Comparison of ENCODE assay signal across 8 mouse cellular contexts in the genomic region with DNA sequence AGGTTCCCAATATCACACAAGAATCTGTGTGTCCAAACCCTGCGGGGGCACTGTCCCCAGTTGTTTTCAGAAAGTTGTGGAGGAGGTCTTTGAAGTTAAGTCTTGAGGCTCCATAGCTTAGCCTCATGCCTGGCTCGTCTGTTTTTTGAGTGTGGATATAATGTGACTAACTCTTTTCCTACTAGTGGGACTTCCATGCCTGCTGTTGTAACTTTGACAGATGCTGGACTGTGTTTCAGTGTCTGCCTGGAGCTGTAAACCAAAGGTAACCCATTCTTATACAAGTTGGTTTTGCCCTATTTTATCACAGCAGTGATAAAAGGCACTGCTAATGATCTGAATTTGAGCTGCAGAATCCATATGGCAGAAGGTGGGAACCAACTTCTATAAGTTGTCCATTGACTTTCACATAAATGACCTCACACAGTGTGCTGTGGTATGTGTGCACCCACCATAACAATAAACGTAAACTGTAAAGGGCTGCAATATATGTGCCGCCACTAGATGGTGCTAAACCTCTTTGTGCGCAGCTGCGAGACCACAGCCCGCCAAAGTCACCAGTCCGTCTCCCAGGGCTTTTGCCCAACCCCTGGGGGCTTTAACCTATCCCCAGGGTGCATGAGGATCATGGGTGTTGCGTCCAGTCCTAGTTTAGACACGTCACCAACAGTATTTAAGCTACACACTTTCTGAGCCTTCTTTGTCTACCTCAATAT. TPM values are rescaled to one million over a fixed set of nuclear protein-coding genes. Genes with fewer than 3 reads are reported as not detected.
A peak's percentile ranks its signal among the peaks of the same experiment; 100 is the strongest.
DNase-seq lines count a peak whose midpoint lies in the region; ATAC-seq and TF ChIP-seq lines count a peak whose summit lies in the region.
"Not testable (repeated sequence)": the region's sequence is repeated elsewhere in the genome, so short reads cannot be mapped to it uniquely, and the experiment has no call there.

TSS of gene Gm8113 (plus strand) at position 703 of the 716 bp plus-strand sequence.

- H3K9me3 ChIP-seq in forebrain, embryonic 11.5 days (ENCODE audit: control insufficient read depth, low read length); heart, embryonic 14.5 days (ENCODE audit: control insufficient read depth, low read length): not testable (repeated sequence)

- ATAC-seq in forebrain, embryonic 11.5 days (replicated peaks; ENCODE audit: low FRiP score): peak; percentile 100
- ATAC-seq in heart, embryonic 14.5 days (ENCODE audit: insufficient number of reproducible peaks, insufficient read depth, low FRiP score, low read depth): peak; percentile 69; the same call in 1 of the 2 replicates
- ATAC-seq in monocyte, adult 5-6 weeks (replicated peaks; ENCODE audit: insufficient number of reproducible peaks, low FRiP score, low TSS enrichment, poor library complexity, severe bottlenecking): 0 out of 2 replicates have a peak, but pooled peaks have one; percentile 63

- H3K9ac ChIP-seq in forebrain, embryonic 11.5 days (ENCODE audit: low read length): peak within 1 kb of the TSS; percentile 63
- H3K9ac ChIP-seq in heart, embryonic 14.5 days (ENCODE audit: low read length): peak within 1 kb of the TSS; percentile 74
- peak within 1 kb of the TSS; percentile 32; the same call in 1 of the 2 replicates for H3K9ac ChIP-seq in liver, adult 2 months (ENCODE audit: low read depth, low read length)

- peak within 1 kb of the TSS; percentile 53 for H3ac ChIP-seq in C2C12 (ENCODE audit: control insufficient read depth, insufficient read length, low read depth)

- not testable (repeated sequence) for H3K4me1 ChIP-seq in brown adipose tissue, adult 24 weeks (ENCODE audit: control insufficient read depth, insufficient read depth, insufficient read length, low read length); forebrain, embryonic 11.5 days (replicated peaks; ENCODE audit: control insufficient read depth, insufficient read depth, low read length); heart, embryonic 14.5 days (ENCODE audit: control insufficient read depth in 2 of 2, insufficient read depth in 2 of 2, low read length in 2 of 2); liver, adult 2 months (ENCODE audit: control insufficient read depth, insufficient read depth, low read length)

- H3K36me3 ChIP-seq in C2C12 (ENCODE audit: control insufficient read depth, insufficient read depth); forebrain, embryonic 11.5 days (ENCODE audit: control insufficient read depth, insufficient read depth, low read length); heart, embryonic 14.5 days (ENCODE audit: control insufficient read depth, insufficient read depth, low read length); liver, adult 2 months (ENCODE audit: control insufficient read depth, insufficient read depth, low read length): not testable (repeated sequence)

- H3K79me2 ChIP-seq in C2C12 (ENCODE audit: control insufficient read depth, insufficient read depth); liver, adult 2 months (ENCODE audit: control insufficient read depth, insufficient read depth, low read length): not testable (repeated sequence)

- DNase-seq in forebrain, embryonic 11.5 days (ENCODE audit: low spot score): peak; percentile 91
- DNase-seq in kidney, postnatal 14 days: peak; percentile 66
- peak; percentile 38 for DNase-seq in liver, adult 2 months (ENCODE audit: extremely low read depth, low read depth, low spot score)
- DNase-seq in spleen, postnatal 4 days (ENCODE audit: low spot score in 2 of 2): peak; percentile 32 to 65

- WGBS in forebrain, embryonic 11.5 days: 7% methylated on average over 10 of the region's 10 CpGs
- 9% methylated on average over 10 of the region's 10 CpGs for WGBS in heart, embryonic 14.5 days
- 10% methylated on average over 10 of the region's 10 CpGs for WGBS in liver, adult 2 months

- peak; percentile 56 for TF ChIP-seq CTCF in C2C12 (IDR thresholded peaks at IDR 0.05; ENCODE audit: control insufficient read depth, insufficient read depth, insufficient read length)
- peak; percentile 79 for TF ChIP-seq CTCF in liver, adult 2 months (IDR thresholded peaks at IDR 0.05; ENCODE audit: low read depth, low read length)

- not testable (repeated sequence) for H3K79me3 ChIP-seq in C2C12 (ENCODE audit: low read depth)

- TF ChIP-seq POLR2A in liver, adult 2 months (IDR thresholded peaks at IDR 0.05; ENCODE audit: extremely low read depth, insufficient read depth, low read length): not testable (repeated sequence)

- H3K27ac ChIP-seq in brown adipose tissue, adult 24 weeks (replicated peaks; ENCODE audit: low read depth, low read length); liver, adult 2 months (replicated peaks; ENCODE audit: insufficient read depth, low read depth, low read length): not testable (repeated sequence)
- H3K27ac ChIP-seq in forebrain, embryonic 11.5 days (ENCODE audit: low read depth, low read length): peak within 1 kb of the TSS; percentile 89
- peak within 1 kb of the TSS; percentile 89 to 99 for H3K27ac ChIP-seq in heart, embryonic 14.5 days (replicated peaks in 1 of 2; ENCODE audit: control insufficient read depth in 1 of 2, insufficient read depth in 1 of 2, low read depth in 2 of 2, low read length in 2 of 2)

- not testable (repeated sequence) for H3K27me3 ChIP-seq in C2C12 (ENCODE audit: control insufficient read depth, insufficient read depth, insufficient read length); forebrain, embryonic 11.5 days (ENCODE audit: control insufficient read depth, insufficient read depth, low read length); heart, embryonic 14.5 days (ENCODE audit: control insufficient read depth, insufficient read depth, low read length); liver, adult 2 months (ENCODE audit: control insufficient read depth, insufficient read depth, low read length)

- peak within 1 kb of the TSS; percentile 29 for H3K4me3 ChIP-seq in C2C12 (ENCODE audit: insufficient read depth, poor library complexity, severe bottlenecking)
- peak within 1 kb of the TSS; percentile 57 for H3K4me3 ChIP-seq in brown adipose tissue, adult 24 weeks (ENCODE audit: insufficient read depth, low read depth, low read length)
- peak within 1 kb of the TSS; percentile 35 for H3K4me3 ChIP-seq in forebrain, embryonic 11.5 days (ENCODE audit: low read depth, low read length)
- H3K4me3 ChIP-seq in heart, embryonic 14.5 days (ENCODE audit: control insufficient read depth in 1 of 2, insufficient read depth in 1 of 2, low read depth in 1 of 2, low read length in 2 of 2): peak within 1 kb of the TSS; percentile 53 to 80
- peak within 1 kb of the TSS; percentile 49 for H3K4me3 ChIP-seq in liver, adult 2 months (ENCODE audit: insufficient read depth, low read depth, low read length)

- H3K4me2 ChIP-seq in forebrain, embryonic 11.5 days (ENCODE audit: low read depth, low read length, severe bottlenecking): peak within 1 kb of the TSS; percentile 46; the same call in 1 of the 2 replicates
- peak within 1 kb of the TSS; percentile 63 for H3K4me2 ChIP-seq in heart, embryonic 14.5 days (ENCODE audit: low read length)

RNA-seq across cellular contexts. Expression of gene Gm8113, which starts in this region (rescaled TPM):
- 1.2 TPM for polyA plus RNA-seq in C2C12 (2012; fragmentation: generic; extraction: Trizol)
- not detected in 2 replicates for polyA plus RNA-seq in brown adipose tissue, adult 24 weeks (2012; ENCODE audit: insufficient read depth, insufficient read length, missing spikeins)
- polyA plus RNA-seq in forebrain, embryonic 11.5 days (2014; fragmentation: Nextera tagmentation; extraction: Ambion mirVana): 3.9 and 5.6 TPM in 2 replicates
- 37.9 and 39.2 TPM in 2 replicates for polyA plus RNA-seq in heart, embryonic 14.5 days (2014; fragmentation: Nextera tagmentation; extraction: Ambion mirVana)
- total RNA-seq in liver, adult 2 months (2014; rRNA removed): 0.28 and 0.34 TPM in 2 replicates
- 0.11 and 0.21 TPM in 2 replicates for polyA plus RNA-seq in liver, adult 2 months (2012; rRNA removed)
- 0.48 to 0.75 TPM in 2 of 3 replicates, not detected in the other for total RNA-seq in monocyte, adult 5-6 weeks (2017)

Comparison
In these comparisons a context has a peak if more than half of its experiments do, and no peak if none do; other contexts are left out.
1. Peak in DNase-seq, H3K4me3 ChIP-seq and H3K9ac ChIP-seq in liver, adult 2 months; RNA of the gene not detected or under 1 TPM.
2. Peak in ATAC-seq in monocyte, adult 5-6 weeks; RNA of the gene not detected or under 1 TPM.
3. DNase-seq: peak in every context shown above with its lines; median percentile 91 in forebrain, embryonic 11.5 days; 66 in kidney, postnatal 14 days; 48 in spleen, postnatal 4 days; 38 in liver, adult 2 months.